Mouse (Mus musculus) left cerebral cortex, postnatal 10 days (tissue): ENCODE measurements around the gene Olfr1342. TPM values are rescaled to one million over a fixed set of nuclear protein-coding genes. Genes with fewer than 3 reads are reported as not detected.

ENCODE experiments used
- DNase-seq, 2 experiments: peaks; one replicate each; pipeline ENCODE4 v3.0.0; 2021 to 2022; ENCODE audit warnings: low spot score in 2 of 2, mixed read lengths in 1 of 2; ENCODE audit errors: extremely low spot score in 1 of 2
- intact Hi-C: fragments of 180-260 bp; cut with DNase I; formaldehyde crosslinking; loops from one replicate; pipeline ENCODE4 v1.15.1; 2025
- total RNA-seq, 2 experiments: library from RNA; stranded (reverse); gene quantifications; 2 replicates each; pipeline ENCODE4 v1.2.3; 2021

Gene Olfr1342
- not detected for total RNA-seq

DNA sequence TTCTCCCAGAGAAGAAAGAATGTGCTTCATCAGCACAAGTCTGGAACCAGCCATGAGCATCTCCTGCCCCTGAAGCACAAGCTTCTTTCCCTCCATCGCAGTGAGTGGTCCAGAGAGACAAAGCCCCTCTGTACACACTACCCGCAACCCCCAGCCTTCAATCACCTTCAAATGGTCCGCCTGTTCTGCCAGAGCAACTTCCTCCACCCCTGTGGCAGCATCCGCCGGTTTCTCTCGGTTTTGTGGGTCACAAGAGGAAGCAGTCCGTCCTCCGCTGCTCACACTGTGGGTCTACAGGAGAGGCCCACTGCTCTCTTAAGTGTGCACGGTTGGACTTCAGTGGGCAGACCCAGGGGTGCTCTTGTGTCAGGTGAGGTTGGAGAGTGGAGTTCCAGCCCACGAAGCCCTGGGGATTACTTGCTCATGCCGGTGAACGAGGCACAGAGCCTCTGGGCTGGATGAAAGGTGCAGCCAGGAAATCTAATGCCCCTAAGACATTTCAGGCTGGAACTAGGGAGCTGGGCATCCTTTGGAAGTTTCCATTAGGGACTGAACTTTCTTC, at the start of gene Olfr1342:
Olfr1342 (minus strand) TSS at position 345 of the 562 bp plus-strand sequence.
- intact Hi-C loops = no loop called here
- no peak for DNase-seq

GRCm38 (mm10) chr4:118741881-118742280, 49.3 kb upstream of the Olfr1342 start:
- intact Hi-C loops = no loop called here

DNA sequence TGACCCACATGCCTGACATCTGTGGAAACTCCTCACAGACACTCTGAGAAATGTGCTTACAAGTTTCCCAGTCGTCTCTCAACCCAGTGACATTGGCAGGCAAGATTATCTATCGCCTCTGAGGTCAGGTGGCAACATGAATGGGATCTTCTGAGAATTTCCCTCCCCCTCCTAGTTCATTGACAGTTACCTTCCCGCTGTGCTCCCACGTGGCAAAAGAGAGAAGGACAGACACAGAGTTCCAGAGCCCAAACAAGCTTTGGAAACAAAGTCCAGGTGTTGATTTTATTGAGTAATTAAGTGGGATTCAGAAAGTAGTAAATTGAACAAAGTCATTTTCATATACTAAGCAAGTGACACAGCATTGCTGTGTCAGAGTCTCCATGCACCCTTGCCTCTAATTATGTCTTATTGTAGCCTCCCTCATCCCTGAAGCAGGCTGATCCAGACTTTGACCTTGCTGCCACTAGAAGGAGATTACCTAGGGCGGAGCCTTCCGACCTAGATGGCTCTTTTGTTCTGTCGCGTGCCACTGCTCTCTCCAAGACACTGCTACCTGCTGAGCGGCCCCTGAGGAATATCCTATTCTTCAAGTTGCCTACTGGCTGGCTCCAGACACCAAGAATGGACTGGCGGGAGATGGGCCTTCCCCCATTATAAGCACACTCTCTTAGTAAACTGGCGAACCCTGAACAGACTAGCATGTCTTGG, 48.6 kb upstream of the Olfr1342 start:
- no peak for DNase-seq
- intact Hi-C loops = no loop called here

More at GRCm38 (mm10) chr4:118741881-118742280, 49.3 kb upstream of the Olfr1342 start:
- DNase-seq = no peak

DNA sequence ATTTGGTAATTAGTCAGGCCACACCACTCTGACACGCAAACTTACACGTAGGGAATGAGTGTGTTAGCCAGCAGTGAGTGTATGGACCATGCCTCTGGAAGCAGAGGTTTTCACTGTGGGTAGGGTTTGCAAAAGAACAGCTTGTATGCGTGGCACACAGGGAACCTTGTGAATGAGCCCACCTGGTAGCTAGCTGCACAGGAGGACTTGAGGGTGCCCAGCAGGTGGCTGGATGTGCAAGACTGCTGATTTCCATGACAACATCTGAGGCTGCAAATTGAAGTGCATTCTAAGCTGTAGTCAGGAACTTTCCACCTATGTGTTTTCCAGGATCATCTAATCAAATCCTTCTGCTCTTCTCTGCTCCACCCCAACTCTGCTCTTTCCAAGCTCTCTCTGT, 47.0 kb upstream of the Olfr1342 start:
- DNase-seq = no peak
- intact Hi-C loops = no loop called here

GRCm38 (mm10) chr4:118731875-118732274, 39.3 kb upstream of the Olfr1342 start, which contains the start of gene Olfr1339:
Gene Olfr1339 (plus strand): TSS chr4:118732175.
- intact Hi-C loops = no loop called here
- no peak for DNase-seq

DNA sequence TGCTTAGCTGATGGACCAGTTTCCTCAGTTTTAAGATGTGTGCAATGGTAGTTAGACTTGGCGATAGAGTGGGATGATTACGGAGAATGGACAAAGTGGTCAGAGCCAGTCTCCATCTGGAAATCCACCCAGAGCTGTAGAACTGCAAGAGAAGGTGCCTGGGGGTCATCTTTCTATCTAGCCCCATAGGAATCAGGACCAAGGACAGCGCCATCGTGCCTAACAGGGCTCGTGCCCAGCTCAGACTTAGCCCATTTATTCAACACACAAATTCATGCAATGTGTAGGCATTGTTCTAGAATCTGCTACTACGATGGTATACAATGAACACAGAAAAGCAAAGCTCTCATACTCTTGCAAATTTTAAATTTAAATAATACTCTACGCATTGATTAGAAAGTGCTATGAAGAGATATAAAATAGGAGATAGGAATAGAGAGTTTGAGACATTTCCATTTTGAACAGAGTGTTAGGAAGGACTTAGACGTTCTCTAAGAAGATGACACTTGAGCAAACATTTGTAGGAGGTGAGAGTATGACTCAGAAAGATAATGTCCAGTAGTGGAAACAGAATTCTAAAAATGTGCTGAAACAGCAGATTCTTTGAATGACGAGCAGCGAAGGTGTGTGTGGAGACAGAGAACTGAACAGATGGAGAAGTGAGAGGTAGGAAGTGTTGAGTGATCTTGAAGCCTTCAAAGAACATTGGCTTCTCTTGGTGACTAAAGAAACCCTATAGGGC, 29.4 kb upstream of the Olfr1342 start:
- intact Hi-C loops = no loop called here
- DNase-seq = no peak

DNA sequence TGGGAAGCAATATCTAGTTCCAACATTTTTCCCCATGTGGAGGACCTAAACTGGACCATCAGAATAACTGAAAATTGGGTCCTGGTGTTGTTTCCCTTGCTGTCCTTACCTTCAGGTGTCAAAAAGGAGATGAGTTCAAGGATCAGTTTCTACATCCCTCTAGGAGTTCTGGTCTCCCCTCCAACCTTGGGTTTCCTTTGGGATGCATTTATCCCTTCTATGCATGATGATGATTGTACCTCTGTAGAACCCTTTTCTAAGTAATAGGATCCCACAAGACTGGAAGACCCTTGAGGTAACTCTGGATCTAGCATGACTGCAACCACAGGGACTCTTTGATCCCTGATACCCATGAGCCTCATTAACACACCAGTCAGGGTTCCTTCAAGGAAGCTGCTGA, 27.3 kb upstream of the Olfr1342 start, which contains the start of gene Olfr1340:
Olfr1340 (plus strand) TSS at position 301 of the 400 bp plus-strand sequence.
- intact Hi-C loops = no loop called here
- no peak for DNase-seq

DNA sequence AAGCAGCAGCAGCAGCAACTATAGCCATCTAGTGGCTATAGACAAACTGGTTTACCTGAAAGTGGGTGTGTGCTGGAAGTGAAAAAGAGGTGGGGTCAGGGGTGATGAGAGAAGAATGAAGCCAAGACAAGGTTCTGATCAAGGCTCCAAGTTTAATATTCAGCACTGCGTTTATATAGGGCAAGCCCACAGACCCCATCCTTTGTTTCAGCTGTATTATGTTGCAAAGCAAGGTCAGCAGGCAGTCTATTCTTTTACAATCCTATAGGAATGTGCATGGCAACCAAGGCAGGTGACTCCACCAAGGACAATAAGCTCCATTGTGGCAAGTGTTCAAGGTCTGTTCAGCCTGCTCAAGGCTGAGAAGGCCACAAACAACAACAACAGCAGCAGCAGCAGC, 19.1 kb upstream of the Olfr1342 start:
- intact Hi-C loops = no loop called here
- DNase-seq = no peak

DNA sequence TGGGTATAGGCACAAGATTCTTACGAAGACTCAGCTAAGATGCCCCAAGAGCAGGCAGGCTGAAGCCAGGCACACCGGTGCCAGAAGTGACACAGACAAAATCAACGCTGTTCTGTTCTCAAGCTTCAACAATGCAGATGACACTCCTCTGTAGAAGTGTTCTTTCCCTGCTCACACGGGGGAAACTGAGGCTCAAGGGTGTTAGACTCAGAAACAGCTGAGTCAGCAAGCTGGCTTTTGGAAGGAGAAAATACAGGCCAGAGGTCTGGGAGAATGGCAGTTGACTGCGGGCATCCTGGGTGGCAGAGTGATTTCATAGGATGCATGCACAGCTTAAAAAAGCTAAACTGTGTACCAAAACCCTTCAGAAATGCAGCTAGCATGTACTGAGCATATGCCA, 15.5 kb upstream of the Olfr1342 start:
- no peak for DNase-seq
- intact Hi-C loops = no loop called here

DNA sequence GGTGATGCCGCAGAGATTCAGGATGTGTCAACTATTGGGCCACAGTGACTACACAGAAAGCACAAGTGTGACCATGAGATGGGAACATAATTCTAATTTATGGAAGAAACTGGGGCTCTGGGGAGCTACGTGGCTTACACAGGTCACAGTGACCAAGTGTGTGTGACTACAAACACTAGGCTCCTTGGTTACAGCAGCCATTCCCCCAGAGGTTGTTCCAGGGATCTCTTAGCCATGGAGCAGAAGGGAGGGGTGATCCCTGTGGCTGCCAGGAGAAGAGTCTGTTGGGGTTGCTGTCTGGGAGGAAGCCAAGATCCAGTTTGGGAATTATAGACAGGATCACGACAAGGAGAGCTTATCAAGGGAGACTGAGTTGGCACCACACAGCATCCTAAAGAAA, 10.7 kb upstream of the Olfr1342 start, which contains the start of gene Olfr1341:
Olfr1341 (plus strand) TSS at position 301 of the 400 bp plus-strand sequence.
- intact Hi-C loops = no loop called here

DNA sequence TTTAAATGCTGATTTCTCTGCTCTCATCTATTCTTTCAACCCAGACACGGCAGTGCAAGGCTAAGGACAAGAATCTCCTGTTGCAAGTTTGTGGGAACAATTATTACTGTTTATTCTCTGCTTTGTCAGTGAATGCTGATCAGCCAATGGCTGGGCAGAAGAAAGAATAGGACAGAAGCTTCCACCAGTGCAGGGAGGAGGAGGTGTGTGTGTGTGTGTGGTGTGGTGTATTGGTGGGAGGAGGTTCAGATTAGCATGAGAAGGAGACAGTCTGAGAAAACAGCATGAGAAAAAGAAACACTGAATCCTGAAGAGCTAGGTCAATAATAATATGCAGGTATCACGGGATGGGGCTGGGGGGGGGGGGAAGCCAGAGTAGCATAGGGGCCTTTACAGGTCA, 1.3 kb upstream of the Olfr1342 start:
- DNase-seq = no peak
- intact Hi-C loops = no loop called here

More for the DNA sequence above, 10.7 kb upstream of the Olfr1342 start, which contains the start of gene Olfr1341:
- no peak for DNase-seq

DNA sequence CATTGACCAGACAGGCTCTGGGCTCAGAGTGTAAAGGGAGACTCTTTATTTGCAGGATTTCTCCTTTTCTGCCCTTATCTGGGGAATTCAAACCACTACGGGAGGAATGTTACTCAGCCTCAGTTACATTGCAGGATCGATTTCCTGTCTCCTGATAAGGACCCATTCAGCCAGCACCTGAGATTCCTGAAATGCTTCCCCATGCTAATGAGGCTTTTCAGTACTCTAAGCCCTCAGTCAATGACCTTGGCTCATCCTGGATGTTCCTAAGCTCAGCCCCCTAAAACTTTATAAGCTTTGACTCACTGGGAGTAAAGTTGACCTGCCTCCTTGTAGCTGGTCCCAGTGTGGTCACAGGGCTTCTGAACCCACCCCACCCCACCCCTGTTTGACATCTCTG, 5.5 kb downstream of the Olfr1342 start:
- no peak for DNase-seq

GRCm38 (mm10) chr4:118658652-118659051, 33.9 kb downstream of the Olfr1342 start, which contains the start of gene Olfr62:
Gene Olfr62 (plus strand): TSS chr4:118658952.
- intact Hi-C loops = no loop called here
- no peak for DNase-seq

More for the DNA sequence above, 5.5 kb downstream of the Olfr1342 start:
- intact Hi-C loops = no loop called here

DNA sequence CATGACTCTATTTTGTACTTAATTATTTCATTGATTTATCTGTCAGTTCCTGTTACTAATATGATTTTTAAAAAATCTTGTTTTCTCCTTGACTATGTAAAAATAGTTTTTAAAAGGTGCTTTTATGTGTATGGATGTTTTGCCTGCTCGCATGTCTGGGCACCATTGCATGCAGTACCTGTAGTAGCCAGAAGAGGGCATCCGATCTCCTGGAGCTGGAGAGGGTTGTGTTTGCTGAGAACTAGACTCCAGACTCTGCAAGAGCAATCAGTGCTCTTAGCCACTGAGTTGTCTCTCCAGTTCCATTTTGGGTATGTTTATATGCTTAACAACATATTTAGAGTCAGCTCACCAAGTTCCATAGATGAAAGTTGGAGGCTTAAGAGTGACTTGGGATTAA, 47.3 kb downstream of the Olfr1342 start:
- DNase-seq = peak in 1 of 2 experiments; percentile 56
- intact Hi-C loops = loop anchor here (5.0 kb wide), 1 partner anchor 342 kb away; no protein-coding TSS in a partner anchor

DNA sequence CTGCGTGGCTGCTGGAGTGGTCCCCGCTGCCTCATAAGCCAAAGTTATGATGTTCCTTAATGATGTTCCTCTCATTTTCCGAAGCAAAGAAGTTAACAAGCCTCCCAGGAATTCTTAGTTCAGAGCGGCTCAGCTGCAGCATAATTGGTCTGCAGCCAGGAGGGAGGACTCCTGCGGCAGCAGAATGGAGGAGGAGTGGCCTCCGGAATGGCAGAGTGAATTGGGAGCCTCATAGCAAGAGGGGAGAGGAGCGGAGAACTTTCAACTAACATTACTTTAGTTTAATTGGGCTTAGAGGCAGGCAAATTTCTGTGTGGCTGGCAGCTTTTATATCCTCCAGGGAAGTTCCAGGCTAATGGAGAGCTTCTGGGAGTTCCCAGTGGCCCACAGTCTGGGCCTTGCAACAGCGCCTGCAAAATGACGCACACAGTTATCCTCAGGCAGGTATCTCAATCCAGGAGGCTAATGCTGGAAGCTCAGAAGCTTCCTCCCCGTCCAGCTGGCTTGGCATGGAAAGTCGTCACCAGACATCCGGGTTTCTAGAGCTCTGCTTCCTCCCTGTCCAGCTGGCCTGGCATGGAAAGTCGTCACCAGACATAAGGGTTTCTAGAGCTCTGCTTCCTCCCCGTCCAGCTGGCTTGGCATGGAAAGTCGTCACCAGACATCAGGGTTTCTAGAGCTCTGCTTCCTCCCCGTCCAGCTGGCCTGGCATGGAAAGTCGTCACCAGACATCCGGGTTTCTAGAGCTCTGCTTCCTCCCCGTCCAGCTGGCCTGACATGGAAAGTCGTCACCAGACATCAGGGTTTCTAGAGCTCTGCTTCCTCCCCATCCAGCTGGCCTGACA, 50.0 kb downstream of the Olfr1342 start:
- peak in 1 of 2 experiments; percentile 42 for DNase-seq
- intact Hi-C loops = no loop called here
